Mouse (Mus musculus) layer of hippocampus, postnatal 14 days (tissue): Measurements from ENCODE around the gene Wdr86. TPM values are rescaled to one million over a fixed set of nuclear protein-coding genes. Genes with fewer than 3 reads are reported as not detected.
"Not testable (repeated sequence)": the region's sequence is repeated elsewhere in the genome, so short reads cannot be mapped to it uniquely, and the experiment has no call there.

Source experiments
- DNase-seq, 2 experiments: peaks; one replicate each; pipeline ENCODE4 v3.0.0; 2021 to 2022; ENCODE audit warnings: low spot score in 2 of 2, mixed read lengths in 1 of 2
- total RNA-seq, 2 experiments: library from RNA; stranded (reverse); gene quantifications; 2 replicates each; pipeline ENCODE4 v1.2.3; 2021

Gene Wdr86
- total RNA-seq, 2 experiments from 2014 or later = 1.1 to 4.7 TPM

DNA sequence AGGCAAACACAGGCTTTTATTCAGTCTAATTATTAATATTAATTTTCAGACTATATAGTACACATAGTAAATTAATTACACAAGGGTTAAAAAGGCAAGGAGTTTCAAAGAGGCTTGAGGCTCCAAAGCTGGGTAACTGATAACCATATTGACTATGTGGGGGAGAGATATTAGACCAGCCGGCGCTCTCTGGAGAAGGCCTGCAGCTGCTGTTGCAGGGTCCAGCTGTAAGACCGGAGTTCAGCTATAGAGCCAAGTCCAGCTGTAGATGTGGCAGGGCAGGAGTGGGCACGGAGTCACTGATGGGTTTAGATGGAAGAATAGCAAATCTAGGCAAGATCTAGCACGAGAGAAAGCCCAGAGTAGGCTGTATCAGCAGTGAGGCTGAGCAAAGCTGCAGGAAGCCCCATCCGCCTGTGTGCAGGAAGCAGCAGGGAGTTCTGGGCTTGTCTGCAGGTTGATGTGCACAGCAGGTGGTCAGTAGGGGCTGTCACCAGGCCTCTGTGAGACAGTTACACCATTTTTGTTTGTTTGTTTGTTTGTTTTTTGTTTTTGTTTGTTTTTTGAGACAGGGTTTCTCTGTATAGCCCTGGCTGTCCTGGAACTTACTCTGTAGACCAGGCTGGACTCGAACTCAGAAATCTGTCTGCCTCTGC, 3.4 kb upstream of the Wdr86 start:
- no peak for DNase-seq

DNA sequence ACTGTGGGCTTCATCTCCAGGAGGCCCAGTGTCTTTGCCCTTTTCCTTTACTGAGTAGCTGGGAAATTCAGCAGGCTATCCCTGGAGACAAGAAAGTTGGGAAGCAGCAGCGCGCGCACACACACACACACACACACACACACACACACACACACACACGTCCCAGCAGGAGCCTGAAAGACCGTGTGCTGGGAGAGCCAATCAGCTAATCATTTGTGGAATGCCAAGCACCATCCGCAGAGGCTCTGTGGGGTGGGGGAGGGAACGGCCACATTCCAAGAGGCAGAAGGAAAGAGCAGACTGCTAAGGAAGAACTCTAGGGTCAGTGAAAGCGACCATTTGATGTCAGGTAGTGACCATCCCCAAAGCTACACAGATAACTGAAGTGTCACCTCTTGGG, 2.6 kb upstream of the Wdr86 start:
- no peak for DNase-seq

DNA sequence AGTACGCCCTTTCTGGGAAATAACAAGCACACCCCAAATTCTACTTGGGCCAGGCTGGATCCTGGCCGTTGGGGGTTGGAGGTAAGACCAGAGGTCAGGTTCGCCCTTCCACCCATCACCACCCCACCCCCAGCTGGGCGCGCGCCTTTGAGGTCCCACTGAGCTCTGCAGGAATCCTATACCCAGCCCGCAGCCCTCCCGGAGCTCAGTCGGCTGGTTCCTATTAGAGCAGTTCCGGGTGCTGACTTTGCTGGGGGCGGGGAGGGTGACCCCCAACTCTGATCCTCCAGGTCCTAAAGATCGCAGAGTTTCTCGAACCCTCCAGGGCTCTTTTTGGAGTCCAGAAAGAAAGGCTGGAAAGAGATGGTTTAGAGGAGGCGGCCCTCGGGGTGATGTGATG, 459 bp upstream of the Wdr86 start:
- no peak for DNase-seq

DNA sequence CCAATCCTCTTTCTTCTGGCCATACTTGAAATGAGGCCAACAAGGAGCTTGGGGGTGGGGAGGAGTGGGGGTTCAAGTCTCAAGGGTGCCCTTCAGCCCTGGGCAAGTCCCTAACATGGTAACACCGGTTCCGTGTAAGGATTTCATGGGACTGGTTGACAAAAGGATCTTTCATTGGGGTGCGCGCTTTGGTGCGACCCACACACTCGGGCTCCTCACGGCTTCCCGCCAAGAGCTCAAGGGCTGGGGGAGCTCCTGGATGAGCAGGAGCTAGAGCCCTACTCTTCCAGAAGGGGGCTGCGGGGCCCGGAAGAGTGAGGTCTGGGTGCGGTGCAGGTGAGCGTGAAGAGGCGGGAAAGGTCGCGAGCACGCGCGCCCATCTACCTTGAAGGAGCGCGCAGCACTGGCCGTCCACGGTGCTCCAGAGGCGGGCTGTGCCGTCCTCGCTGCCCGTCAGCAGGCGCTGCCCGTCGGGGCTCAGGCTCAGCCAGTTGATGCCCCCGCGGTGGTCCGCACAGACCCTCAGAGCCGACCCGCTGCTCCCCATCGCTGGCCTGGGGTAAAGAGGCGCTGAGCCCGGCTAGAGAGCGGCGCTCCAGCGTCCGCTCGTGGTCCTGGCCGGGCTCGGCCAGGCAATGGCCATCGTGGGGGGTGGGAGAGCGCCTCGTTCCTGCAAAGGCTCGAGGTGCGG, 585 bp downstream of the Wdr86 start:
- DNase-seq = no peak

DNA sequence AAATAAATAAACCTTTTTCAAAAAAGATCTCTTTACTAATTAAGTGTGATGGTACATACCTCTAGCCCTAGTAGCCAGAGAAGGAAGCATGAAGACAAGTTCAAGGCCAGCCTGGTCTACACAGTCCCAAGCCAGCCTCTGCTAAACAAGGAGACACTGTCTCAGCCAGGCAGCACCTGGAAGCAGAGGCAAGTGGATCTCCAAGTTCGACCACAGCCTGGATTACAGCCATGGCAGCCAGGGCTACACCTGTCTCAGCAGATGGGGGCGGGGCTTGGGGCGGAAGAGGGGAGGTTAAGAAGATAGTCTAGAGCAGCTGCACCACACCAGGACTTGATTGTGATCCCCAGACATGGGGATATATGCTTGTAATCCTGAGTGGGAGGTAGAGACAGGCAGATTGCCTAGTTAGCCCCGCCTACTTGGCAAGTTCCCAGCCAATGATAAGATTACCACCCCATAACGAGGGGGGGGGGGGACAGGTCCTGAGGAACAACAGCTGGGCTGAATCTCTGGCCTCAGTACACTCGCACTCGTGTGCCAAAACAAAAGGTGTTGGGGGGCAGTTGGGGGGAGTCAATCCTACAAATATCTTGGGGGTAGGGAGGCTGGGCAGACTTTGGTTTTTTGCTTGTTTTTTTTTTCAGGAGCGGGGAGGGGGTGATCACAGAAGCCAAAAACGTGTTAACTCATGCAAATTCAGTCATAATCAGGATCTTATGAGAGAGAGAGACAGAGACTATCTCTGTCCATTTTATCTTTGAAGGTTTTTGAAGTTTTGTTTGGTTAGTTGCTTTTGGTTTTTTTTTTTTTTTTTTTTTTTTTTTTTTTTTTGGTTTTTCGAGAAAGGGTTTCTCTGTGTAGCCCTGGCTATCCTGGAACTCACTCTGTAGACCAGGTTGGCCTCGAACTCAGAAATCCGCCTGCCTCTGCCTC, 3.4 kb downstream of the Wdr86 start:
- DNase-seq = no peak

DNA sequence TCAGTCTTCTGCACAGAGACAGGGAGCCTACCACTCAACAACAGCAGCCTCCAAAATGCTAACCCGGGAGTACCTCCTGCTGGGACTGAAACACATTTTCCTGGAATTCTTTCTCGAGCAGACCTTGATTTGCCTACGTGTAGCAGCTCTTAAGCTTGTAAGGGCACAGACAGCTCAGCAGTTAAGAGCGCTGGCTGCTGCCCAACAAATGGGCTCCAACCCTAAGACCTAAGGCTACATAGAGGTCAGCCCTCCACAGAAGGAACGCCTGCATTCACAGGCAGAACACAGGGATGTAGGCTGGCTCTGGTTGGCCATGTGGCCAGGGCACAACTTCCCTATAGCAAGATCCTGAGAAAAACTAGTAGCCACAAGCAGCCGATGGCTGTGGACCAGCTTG, 4.6 kb downstream of the Wdr86 start:
- no peak for DNase-seq

DNA sequence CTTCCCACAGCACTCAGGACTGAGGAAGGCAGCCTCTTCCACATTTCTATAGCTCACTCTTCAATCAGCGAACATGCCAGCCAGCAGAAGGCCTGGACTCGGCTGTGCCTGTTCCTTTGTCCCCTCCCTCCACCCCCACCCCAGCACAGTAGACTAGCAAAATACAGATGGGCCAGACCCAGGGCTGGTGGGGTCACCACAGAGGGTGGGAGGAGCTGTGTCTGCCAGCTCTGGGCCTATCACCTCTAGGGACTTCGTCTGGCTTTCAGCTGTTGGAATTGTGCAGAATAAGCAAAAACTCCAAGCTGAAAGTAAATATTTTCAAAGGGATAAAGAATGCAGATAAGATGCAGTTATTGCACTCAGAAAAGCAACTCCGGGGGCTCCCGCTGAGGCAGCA, 5.7 kb downstream of the Wdr86 start:
- no peak for DNase-seq

DNA sequence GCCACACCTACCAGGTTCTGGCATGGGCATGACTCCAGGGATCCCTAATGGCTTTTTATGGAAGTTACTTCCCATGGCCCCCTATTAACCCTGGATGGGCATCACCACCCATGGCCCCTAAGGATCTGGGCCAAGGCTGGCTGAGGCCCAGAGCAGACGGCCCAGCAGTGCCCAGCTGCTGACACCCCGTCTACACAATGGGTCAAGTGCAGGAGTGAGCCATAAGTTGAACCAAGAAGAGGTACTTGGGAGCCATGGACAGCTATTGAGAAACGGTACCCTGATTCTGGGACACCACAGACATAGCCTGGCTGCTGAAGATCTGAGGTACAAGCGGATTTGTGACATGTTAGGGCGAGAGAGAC, 6.3 kb downstream of the Wdr86 start:
- DNase-seq = no peak

DNA sequence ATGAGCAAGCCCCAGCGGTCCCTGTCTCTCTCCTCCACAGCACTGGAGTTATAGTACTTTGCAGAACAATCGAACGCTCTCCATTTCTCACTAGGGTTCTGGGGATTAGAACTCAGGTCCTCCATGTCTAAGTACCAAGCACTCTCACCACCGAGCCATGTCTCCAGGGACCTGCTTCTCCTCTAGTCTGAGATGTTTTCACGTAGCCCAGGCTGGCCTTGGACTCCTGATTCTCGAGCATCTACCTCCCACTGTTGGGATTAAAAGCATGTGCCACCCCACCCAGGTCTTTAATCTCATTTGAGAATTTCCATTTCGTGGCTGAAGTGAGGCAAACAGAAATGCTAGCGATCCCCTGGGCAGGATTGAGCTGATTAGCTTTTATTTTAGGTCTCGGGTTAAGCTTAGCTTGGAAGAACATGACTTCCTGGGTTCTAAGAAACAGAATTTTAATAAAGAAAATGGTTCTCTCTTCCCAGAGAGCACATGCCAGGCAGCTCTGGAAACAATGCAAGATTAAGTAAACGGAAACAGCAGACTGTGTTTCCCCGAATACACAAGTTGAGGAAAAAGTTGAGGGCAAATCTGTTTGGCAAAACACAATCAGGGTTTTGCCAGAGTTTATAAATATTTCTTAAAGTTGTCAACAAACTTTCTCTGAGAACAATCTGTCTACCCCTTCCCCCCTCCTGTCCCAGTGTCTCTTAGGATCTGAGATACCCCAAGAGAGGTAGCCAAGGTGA, 6.8 kb downstream of the Wdr86 start:
- DNase-seq = no peak

DNA sequence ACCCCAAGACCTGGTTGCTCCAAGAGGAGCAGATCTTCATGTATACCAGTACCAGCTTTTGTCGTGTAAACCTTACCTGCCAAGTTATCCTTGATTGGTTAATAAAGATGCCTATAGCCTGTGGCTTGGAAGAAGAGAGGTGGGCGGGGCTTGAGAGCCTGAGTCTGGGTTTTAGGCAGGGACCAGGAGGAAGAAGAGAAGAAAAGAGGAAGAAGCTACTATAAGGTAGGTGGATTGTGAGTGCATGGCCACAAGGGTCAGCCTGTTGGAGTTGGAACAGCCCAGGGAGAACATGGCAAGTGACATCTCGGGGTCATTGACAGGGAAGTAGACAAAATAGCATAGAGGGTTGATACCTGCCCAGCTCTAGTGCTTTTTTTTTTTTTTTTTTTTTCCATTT, 10.7 kb downstream of the Wdr86 start:
- DNase-seq = no peak

DNA sequence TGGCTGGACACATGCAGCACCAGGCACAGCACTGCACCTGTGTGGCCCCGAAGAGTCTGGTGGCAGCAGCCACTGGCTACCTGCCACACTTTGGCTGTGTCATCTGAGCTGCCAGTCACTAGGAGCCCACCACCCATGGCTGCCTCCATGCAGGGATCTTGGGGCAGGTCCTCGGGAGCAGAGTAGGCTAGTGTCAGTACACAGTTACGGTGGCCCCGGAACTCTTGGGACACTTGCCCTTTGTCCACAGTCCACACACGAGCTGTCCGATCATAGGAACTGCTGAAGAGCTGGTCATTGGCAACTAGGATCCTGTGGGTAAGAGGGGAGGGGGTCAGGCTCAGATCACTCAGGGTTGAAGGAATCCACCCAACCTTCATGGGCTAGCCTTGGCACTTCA, 12.5 kb downstream of the Wdr86 start:
- DNase-seq = no peak

DNA sequence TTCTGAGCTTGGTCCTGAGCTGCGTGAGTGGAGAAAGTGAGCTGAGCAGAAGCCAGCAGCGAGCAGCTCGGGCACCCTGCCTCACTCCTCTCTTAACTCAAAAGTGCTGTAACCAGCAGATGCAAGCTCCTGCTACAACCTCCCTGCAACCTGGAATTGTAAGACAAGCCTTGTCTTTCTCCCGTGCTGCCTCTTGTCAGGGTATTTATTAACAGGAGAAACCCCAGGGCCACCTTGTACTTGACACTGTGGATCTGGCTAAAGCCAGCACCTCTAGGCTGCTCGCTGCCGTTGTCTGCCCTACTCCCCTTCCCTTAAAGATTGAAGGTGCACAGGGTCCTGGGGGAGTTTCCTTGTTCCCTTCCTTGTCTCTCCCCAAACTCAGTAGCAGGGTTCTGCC, 16.5 kb downstream of the Wdr86 start:
- no peak for DNase-seq

DNA sequence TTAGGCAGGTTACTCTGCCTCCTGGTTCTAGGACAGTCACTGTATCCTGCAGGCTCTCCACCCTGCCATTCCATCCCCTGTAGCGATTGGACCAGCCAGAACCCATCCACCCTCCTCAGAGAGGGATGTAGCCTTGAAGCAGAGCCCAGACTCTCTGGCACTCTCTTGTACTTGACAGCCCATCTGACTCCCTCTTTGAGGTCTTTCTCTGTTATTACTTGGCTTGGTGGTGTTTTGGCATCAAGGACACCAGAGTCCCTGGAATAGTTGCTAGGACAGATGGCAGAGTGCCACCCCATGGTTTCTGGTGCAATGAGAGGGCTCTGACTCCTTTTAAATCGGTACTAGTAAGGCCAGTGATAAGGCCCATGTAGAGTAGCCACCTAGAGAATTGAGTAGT, 17.3 kb downstream of the Wdr86 start:
- DNase-seq = peak; percentile 48 to 79

DNA sequence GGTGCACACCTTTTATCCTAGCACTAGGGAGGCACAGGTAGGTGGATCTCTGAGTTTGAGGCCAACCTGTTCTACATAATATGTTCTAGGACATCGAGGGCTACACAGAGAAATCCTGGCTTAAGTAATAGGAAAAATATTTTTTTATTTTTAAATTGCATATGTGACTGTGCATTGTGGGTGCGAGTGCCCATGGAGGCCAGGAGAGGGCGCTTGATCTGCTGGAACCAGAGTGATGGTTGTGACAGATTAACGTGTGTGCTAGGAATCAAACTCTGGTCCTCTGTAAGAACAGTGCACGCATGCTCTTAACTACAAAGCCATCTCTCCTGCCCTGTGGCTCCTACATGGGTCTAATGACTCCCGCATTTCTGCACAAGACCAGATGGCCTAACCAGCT, 18.9 kb downstream of the Wdr86 start:
- no peak for DNase-seq

DNA sequence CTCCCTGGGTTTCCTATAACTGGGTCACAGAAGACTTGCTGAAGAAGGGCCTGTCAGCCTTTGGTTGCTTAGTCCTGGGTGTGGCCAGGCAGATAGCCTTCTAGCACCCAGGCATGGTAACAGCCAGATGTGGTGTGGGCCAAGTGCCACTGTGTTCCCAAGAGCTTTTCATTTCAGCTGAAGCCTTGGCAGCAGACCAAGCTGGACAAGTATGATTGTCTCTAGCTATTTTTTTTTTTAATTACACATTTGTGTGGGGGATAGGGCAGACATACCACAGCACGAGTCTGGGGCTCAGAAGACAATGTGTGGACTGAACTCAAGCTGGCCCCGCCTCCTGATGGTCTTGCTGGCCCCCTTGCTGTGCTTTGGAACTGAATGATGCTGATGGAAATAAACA, 20.6 kb downstream of the Wdr86 start:
- no peak for DNase-seq

DNA sequence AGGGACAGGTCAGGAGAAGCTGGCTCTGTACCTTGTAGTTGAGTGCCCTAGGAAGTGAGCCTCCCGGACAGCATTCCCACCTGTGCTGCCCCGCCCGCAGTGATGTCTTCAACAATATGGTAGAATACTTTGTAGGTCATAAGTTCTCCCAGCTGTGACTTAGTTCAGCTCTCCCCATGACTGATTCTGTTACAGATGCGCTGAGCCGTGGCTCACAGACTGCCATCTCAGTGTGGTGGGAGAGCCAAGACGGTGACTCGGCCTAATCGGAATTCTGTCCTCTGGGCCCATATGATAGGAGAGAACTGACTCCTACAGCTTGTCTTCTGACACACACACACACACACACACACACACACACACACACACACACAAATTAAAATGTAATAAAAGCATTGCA, 25.9 kb downstream of the Wdr86 start:
- DNase-seq = no peak

DNA sequence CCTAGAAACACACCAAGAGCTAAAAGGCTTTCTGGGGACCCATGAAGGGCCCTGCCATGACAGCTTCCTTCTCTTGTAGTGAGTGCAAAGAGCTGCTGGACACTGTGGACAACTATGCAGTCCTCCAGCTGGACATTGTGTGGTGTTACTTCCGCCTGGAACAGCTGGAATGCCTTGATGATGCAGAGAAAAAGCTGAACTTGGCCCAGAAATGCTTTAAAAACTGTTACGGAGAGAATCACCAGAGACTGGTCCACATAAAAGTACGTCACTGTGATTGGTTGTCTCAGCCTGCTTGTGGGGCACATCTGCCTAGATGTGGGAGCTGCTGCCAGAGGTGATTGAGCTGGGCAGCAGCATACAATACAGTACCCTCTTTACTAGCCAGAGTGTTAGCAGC, 29.3 kb downstream of the Wdr86 start:
- DNase-seq = no peak

DNA sequence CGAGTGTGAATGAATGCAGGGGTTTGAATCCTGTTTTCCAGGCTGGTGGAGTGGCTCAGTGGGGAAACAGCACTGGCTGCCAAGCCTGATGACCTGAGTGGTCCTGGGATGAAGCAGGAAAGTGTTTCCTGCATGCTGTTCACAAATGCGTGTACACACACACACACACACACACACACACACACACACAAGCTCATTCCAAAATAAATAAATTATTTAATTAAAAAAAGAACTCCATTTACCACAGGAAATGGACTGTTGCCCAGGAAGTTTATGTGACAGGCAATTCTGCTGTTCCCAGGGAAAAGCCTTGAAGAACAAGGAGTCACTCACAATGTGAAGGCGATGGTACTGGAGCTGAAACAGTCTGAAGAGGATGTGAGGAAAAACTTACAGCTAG, 33.8 kb downstream of the Wdr86 start:
- no peak for DNase-seq

DNA sequence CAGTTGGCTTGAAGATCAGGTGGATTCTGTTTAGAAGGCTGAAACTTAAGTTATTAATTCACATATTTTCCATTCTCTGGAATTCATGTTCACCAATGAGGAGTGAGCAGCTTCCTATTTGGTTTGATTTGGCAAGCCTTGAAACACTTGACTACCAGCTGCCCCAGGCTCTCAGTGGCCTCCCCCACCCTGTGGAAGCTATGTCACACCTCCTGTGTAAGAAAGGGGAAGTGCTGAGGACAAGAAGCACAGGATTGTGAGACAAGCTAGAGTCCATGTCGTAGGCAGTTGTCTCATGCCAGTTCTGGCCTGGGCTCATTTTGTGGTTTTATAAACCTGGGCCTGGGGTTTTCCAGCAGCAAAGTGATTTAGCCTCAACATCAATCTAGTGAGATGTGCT, 42.8 kb downstream of the Wdr86 start:
- peak in 1 of 2 experiments; percentile 9 for DNase-seq

DNA sequence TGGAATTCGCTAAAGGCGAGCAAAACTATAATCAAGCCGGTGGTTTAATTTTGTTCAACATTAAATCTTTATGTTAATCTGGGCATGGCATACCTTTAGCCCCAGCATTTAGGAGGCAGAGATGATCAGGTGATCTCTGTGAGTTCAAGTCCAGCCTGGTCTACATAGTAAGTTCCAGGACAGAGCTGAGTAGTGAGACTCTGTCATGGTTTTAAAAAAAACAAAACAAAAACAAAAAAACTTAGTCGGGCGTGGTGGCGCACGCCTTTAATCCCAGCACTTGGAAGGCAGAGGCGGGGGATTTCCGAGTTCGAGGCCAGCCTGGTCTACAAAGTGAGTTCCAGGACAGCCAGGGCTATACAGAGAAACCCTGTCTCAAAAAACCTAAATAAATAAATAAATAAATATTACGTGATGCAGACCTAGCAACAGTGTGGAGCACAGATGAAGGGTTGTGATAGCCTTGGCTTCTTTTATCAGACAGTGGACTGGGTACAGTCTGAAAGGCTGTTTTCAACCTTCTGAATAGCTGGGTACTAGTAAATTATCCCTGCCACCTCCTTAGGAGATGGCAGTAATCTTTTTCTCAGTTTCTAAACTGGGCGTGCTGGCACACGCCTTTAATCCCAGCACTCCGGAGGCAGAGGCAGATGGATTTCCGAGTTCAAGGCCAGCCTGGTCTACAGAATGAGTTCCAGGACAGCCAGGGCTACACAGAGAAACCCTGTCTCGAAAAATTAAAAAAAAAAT, 43.7 kb downstream of the Wdr86 start:
- not testable (repeated sequence) for DNase-seq

DNA sequence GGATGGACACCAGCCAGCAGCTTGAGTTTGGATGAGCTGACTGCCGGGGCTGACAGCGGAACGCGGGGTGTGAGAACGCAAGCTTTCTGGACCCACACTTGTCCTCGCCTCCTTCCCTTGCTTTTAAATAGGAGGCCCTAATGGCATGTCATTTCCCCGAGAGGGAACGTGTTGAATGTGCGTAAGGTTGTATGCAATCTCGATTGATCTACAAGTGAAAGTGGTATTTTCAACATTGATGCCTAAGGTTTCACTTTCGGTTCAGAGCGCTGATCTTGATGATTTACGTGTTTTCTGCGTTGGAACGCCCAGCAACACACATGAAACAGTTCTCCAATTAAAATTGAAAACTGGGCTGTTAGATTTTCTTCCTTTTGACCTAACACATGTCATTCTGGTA, 44.4 kb downstream of the Wdr86 start:
- no peak for DNase-seq
